Mouse (Mus musculus): ENCODE data around the gene Syce2.

GRCm38 (mm10) chr8:84856434-84856833 is 15.5 kb upstream of the Syce2 start:
- TF ChIP-seq MYOG (IDR thresholded peaks at IDR 0.05; ENCODE audit: control insufficient read depth in 1 of 3, insufficient read depth in 1 of 3, insufficient read length in 2 of 3, low read depth in 2 of 3) (no peak), POLR2A (IDR thresholded peaks at IDR 0.05; ENCODE audit: insufficient read length, low read depth) (no peak)
